ENCODE assay signal across 30 mouse cellular contexts in the genomic region with DNA sequence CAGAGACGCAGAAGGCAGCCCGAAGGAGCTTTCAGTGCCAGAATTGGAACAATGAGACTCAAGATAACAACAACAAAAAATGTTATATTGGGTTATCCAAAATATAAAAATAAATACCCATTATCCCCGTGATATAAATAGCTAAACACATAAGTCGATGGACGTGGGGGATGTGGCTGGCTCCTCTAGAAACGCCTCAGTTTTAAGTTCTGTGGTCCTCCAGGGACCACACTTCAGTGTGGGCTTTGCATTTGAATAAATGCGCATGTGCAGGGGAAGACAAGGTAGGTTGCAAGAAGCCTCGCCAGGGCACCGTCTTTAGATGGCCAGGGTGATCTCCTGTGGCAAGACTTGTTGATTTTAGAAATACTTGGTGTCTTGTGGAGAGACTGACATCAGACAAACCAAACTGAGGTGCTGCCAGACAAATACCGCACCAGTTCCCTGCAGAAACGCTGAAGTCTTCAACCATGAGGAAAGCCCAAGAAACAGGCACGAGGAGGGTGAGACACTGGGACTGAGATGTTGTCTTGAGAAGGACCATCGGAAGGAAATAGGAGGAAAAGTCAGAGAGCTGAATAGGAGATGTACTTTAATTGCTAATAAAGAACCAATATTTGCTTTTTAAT.
"Had no signal": no experiment of that assay in that cellular context is flagged by ENCODE, and none has a peak within 500 bp of the region (broad histone marks: within the 10 kb centered on the region; RNA-seq: fewer than 3 reads in every experiment).

No protein-coding gene starts in this region.

- H3K36me3 ChIP-seq: heart, embryonic 10.5 days; heart, embryonic 12.5 days; heart, embryonic 13.5 days; heart, embryonic 15.5 days; hindbrain, embryonic 10.5 days; hindbrain, embryonic 12.5 days; hindbrain, embryonic 13.5 days; hindbrain, embryonic 15.5 days; intestine, embryonic 15.5 days; kidney, embryonic 15.5 days had no signal

- H3K9ac ChIP-seq: heart, embryonic 12.5 days; heart, embryonic 13.5 days; heart, embryonic 15.5 days; hindbrain, embryonic 12.5 days; hindbrain, embryonic 13.5 days; hindbrain, embryonic 14.5 days; hindbrain, embryonic 15.5 days; intestine, embryonic 15.5 days; kidney, embryonic 15.5 days had no signal

- H3K4me2 ChIP-seq: heart, embryonic 11.5 days; heart, embryonic 12.5 days; heart, embryonic 15.5 days; hindbrain, embryonic 12.5 days; hindbrain, embryonic 13.5 days; hindbrain, embryonic 14.5 days; hindbrain, embryonic 15.5 days; intestine, embryonic 15.5 days; kidney, embryonic 15.5 days had no signal

- H3K4me3 ChIP-seq: heart, embryonic 10.5 days; heart, embryonic 12.5 days; heart, embryonic 13.5 days; heart, embryonic 15.5 days; hindbrain, embryonic 10.5 days; hindbrain, embryonic 12.5 days; hindbrain, embryonic 13.5 days; hindbrain, embryonic 15.5 days; intestine, embryonic 15.5 days; kidney, embryonic 15.5 days; layer of hippocampus, adult 2 months; left cerebral cortex, adult 2 months had no signal

- DNase-seq: heart, postnatal 10 days; heart, postnatal 14 days; heart, postnatal 4 days; kidney, adult 11 months; kidney, adult 18-20 months; kidney, adult 2 months; kidney, adult 8-10 months; kidney, adult 9 months; kidney, postnatal 10 days; kidney, postnatal 14 days; kidney, postnatal 25 days; kidney, postnatal 4 days; layer of hippocampus, adult 9-11 months; layer of hippocampus, postnatal 36 days had no signal

- H3K9me3 ChIP-seq: heart, embryonic 10.5 days; heart, embryonic 12.5 days; heart, embryonic 13.5 days; heart, embryonic 15.5 days; hindbrain, embryonic 10.5 days; hindbrain, embryonic 12.5 days; hindbrain, embryonic 13.5 days; hindbrain, embryonic 15.5 days; intestine, embryonic 15.5 days; kidney, embryonic 15.5 days had no signal

- H3K27me3 ChIP-seq: heart, embryonic 12.5 days; heart, embryonic 13.5 days; heart, embryonic 15.5 days; hindbrain, embryonic 12.5 days; hindbrain, embryonic 13.5 days; hindbrain, embryonic 15.5 days; intestine, embryonic 15.5 days; kidney, embryonic 15.5 days had no signal

- H3K4me1 ChIP-seq: heart, embryonic 10.5 days; heart, embryonic 12.5 days; heart, embryonic 15.5 days; hindbrain, embryonic 10.5 days; hindbrain, embryonic 12.5 days; hindbrain, embryonic 13.5 days; hindbrain, embryonic 15.5 days; intestine, embryonic 15.5 days; kidney, embryonic 15.5 days had no signal

- H3K27ac ChIP-seq: heart, embryonic 10.5 days; heart, embryonic 13.5 days; heart, embryonic 15.5 days; hindbrain, embryonic 10.5 days; hindbrain, embryonic 12.5 days; hindbrain, embryonic 13.5 days; hindbrain, embryonic 14.5 days; hindbrain, embryonic 15.5 days; hindbrain, postnatal 0 days; intestine, embryonic 15.5 days; kidney, embryonic 15.5 days; kidney, postnatal 0 days; layer of hippocampus, adult 2 months; left cerebral cortex, adult 2 months had no signal
